Mouse (Mus musculus) erythroblast, embryonic 14.5 days (primary cell): ENCODE measurements at regions not wholly inside any gene's neighbourhood (a gene's known extent, or its start where the extent isn't known, plus 50 kb on each side); places are given as distances from the start of the nearest gene placed in this dataset.
"Not testable (repeated sequence)": the region's sequence is repeated elsewhere in the genome, so short reads cannot be mapped to it uniquely, and the experiment has no call there.

ENCODE experiments used
- H3K27me3 ChIP-seq: 2 replicates; pipeline ENCODE4 v1.6.1; 2012; ENCODE audit warnings: inconsistent platforms; ENCODE audit not compliant: control insufficient read depth
- H3K36me3 ChIP-seq: 2 replicates; pipeline ENCODE4 v1.6.1; 2012; ENCODE audit warnings: mild to moderate bottlenecking, inconsistent platforms; ENCODE audit not compliant: control insufficient read depth
- H3K4me1 ChIP-seq: 2 replicates; pipeline ENCODE4 v1.6.1; 2012; ENCODE audit warnings: inconsistent platforms; ENCODE audit not compliant: control insufficient read depth
- H3K4me3 ChIP-seq: replicated peaks from 2 replicates; pipeline ENCODE3; 2012; ENCODE audit warnings: moderate library complexity, mild to moderate bottlenecking, inconsistent platforms
- H3K9me3 ChIP-seq: 2 replicates; pipeline ENCODE4 v1.6.1; 2012; ENCODE audit warnings: low read length, inconsistent platforms, mixed read lengths; ENCODE audit not compliant: control insufficient read depth
- GATA1 ChIP-seq: IDR thresholded peaks from 2 replicates; pipeline ENCODE4 v1.6.1; 2012; ENCODE audit warnings: low read length, inconsistent platforms, mixed read lengths
- TAL1 ChIP-seq: IDR thresholded peaks from 3 replicates; pipeline ENCODE4 v1.6.1; 2012; ENCODE audit warnings: low read length, inconsistent platforms, mixed read lengths

DNA sequence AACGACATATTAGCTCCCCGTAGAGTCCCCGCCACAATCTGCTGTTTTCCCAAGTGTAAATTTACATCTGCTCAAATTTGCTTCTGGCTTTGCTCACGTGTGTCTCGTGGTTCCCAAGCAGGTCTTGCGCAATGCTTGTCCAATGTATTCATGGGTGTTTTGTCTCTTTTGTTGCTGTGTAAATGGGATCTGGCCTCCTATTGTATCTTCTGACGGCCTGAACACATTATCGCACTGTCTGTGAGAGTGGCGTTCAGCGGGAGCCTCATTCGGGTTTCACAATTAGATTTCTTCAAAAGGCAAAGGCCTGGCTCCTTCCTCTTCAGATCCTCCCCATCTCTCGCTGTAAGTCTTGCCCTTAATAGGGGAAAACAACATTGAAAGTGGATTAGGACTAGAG lies 274.5 kb downstream of the Fam19a5 start:
- no peaks in the 10 kb centered on the region for H3K27me3 ChIP-seq

DNA sequence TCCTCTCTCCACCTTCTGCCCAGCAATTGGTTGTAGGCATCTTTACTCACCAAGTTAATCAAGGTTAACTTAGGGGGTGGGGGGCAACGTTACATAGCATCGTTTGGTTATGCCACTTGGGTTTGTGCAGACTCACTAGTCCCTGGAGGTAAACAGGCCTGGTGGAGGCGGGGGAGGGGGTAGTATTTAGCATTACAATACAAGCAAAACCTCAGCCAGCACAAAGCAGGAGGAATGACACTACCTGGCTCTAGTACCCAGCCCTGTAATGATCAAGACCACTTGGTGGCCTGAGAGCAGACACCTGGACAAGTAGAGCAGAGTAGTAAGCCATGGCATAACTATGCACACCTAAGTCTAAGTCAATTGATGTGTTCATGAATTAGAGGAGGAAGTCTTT lies 298.0 kb downstream of the Fam19a5 start:
- Histone ChIP-seq H3K36me3 (no peaks in the 10 kb centered on the region), H3K4me1 (no peaks in the 10 kb centered on the region), H3K9me3 (peaks cover 29% of the 10 kb centered on the region), H3K27me3 (no peaks in the 10 kb centered on the region), H3K4me3 (no peak overlapping the region)
- no peak for TF ChIP-seq TAL1
- TF ChIP-seq GATA1: no peak

More for the DNA sequence above, 274.5 kb downstream of the Fam19a5 start:
- H3K36me3 ChIP-seq: no peaks in the 10 kb centered on the region
- H3K4me3 ChIP-seq: no peak overlapping the region
- no peak for TF ChIP-seq GATA1
- TF ChIP-seq TAL1: no peak
- peaks cover 27% of the 10 kb centered on the region for H3K9me3 ChIP-seq
- H3K4me1 ChIP-seq: no peaks in the 10 kb centered on the region

DNA sequence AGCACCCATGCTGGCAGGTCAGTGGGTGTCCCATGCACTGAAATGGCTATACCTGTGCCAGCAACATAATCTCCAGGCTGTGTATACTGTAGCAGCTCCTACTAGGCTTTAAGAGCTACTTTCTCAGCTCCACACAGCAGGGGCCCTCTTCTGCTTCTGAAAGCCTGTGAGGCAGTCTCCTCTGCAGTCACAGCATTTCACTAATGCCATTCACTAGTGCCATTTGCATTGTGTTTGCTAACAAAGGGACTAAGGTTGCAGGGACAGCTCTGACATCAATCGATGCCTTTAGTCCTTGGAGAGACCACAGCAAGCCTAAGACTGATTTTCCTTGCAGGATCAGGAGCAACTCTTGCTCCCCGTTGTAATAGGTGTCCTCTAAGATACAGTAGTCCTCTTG lies 315.0 kb downstream of the Fam19a5 start:
- Histone ChIP-seq H3K27me3 (no peaks in the 10 kb centered on the region; the same call in 1 of the 2 replicates), H3K9me3 (peaks cover 56% of the 10 kb centered on the region)

DNA sequence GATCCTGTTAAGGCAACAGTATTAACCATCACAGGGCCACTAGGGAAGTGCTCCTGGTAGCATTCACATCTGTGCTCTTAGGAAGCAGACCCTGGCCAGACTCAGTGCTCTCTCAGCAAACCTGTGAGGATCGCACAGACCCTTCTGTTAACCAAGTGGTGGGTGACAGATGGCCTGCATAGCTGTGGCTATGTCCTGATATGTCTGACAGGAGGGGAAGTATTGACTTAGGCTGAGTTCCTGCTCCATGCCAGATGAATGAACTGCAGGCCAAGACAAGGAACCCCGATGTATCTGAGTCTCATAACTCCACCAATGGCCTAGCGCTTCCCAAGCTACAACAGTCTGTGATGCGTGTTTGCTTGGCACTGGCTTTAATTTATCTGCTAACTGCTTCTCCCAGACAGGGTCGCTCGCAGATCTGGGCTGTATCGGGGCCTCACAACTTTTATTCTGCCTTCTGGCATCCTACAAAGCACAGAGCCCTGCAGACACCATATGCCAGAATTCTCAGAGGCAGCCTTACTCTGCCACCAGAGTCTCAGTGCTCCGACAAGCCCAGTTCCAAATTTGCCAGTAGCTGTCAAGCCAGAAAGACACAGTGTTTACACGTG lies 332.3 kb downstream of the Fam19a5 start:
- no peak overlapping the region for H3K4me3 ChIP-seq
- TF ChIP-seq TAL1 (no peak), GATA1 (no peak)
- H3K36me3 ChIP-seq: no peaks in the 10 kb centered on the region
- H3K4me1 ChIP-seq: no peaks in the 10 kb centered on the region
- peaks cover 45% of the 10 kb centered on the region for H3K9me3 ChIP-seq
- H3K27me3 ChIP-seq: no peaks in the 10 kb centered on the region

More for the DNA sequence above, 315.0 kb downstream of the Fam19a5 start:
- no peaks in the 10 kb centered on the region for H3K4me1 ChIP-seq
- no peaks in the 10 kb centered on the region for H3K36me3 ChIP-seq
- H3K4me3 ChIP-seq: no peak overlapping the region
- TF ChIP-seq GATA1 (no peak), TAL1 (no peak)

DNA sequence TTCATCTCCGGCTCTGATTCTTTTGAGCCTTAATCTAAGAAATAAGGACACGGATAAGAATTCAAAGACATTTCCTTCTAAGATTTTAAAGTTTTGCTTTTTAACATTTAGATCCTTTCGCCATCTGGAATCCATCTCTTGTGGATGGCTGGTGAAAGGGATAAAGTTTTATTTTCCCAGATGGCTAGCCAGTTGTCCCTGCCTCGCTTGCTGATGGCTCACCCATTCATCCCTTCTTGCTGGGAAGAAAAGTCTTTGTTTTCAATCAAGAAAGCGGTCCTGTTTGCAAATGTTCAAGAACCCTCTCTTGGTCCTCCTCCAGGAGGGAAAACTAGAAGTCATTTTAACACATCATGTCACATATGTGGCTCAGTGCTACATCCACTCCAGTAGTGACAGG lies 346.8 kb downstream of the Fam19a5 start:
- H3K36me3 ChIP-seq: no peaks in the 10 kb centered on the region
- TF ChIP-seq TAL1 (no peak), GATA1 (no peak)
- H3K4me3 ChIP-seq: no peak overlapping the region
- H3K9me3 ChIP-seq: peaks cover 62% of the 10 kb centered on the region
- no peaks in the 10 kb centered on the region for H3K4me1 ChIP-seq
- H3K27me3 ChIP-seq: no peaks in the 10 kb centered on the region

DNA sequence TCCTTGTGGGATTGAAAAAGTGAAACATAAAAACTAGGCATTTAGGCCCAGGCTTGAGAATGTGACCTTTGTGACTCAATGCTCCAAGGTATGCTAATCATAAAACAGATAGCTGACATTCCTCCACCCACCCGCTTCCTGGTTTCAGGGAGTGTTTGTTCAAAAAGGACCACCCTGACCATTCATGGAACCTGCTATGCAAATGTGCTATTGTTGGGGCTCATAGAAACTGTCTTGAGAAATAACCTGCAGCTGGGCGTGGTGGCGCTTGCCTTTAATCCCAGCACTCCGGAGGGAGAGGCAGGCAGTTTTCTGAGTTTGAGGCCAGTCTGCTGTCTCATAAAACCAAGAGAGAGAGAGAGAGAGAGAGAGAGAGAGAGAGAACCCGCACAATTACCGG lies 350.8 kb downstream of the Fam19a5 start:
- H3K9me3 ChIP-seq: peaks cover 72% of the 10 kb centered on the region
- not testable (repeated sequence) for H3K4me1 ChIP-seq, H3K4me3 ChIP-seq, H3K27me3 ChIP-seq, H3K36me3 ChIP-seq

DNA sequence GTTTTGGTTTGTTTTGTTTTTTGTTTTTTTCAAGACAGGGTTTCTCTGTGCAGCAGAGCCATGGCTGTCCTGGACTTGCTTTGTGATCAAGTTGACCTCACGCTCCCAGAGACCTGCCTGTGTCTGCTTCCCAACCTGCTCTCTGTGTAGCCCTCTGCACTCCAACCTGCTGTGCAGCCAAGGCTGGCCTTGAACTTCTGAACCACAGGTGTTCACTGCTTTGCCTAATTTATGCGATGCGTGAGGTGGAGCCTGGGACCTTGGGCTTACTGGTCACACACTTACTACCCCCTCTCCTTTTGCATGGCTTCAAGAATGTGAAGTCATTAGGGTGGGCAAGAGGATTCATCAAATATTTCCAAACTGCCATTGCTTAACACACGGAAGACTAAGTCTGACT lies 354.6 kb downstream of the Fam19a5 start:
- TF ChIP-seq TAL1 (no peak), GATA1 (no peak)

DNA sequence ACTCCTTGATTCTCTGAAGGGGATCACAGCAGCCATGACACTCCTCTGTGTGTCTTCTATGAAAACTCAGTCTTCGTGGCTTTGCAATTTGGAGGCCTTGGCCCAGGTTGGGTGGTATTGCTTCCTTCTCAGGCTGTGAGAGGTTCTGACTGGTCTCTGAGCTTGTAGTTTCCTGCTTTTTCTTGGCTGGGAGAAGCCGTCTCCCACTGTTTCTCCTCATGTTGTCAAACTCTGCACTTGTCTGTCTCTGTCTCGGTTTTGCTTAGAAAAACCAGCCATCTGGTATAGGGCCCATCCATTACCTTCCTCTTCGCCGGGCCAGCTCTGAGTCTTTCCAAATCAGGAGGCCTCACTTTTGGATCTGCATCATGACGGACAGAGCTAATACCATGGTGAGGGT lies 360.3 kb downstream of the Fam19a5 start:
- Histone ChIP-seq H3K9me3 (peaks cover 71% of the 10 kb centered on the region), H3K4me3 (no peak overlapping the region)

More for the DNA sequence above, 354.6 kb downstream of the Fam19a5 start:
- no peaks in the 10 kb centered on the region for H3K27me3 ChIP-seq
- no peak overlapping the region for H3K4me3 ChIP-seq
- H3K9me3 ChIP-seq: peaks cover 87% of the 10 kb centered on the region
- H3K36me3 ChIP-seq: no peaks in the 10 kb centered on the region
- no peaks in the 10 kb centered on the region for H3K4me1 ChIP-seq

DNA sequence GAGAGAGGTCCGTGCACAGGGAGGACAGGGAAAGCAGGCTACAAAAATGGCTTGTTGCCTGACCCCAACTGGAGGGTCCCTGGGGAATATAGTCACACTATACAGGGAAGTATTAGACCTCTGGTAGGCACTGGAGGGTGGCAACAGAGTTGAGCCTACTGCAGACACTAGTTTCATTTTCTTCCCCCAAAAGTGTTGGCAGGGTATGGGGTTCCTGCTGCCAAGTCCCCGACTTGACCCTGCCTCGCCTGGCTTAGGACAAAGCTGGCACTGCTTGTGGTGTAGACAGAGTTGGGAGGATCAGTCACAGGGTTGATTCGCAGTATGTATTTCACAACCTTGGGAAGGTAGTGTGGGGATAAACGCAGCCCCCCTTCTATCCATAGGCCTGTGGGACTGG lies 362.2 kb downstream of the Fam19a5 start:
- H3K36me3 ChIP-seq: no peaks in the 10 kb centered on the region
- H3K27me3 ChIP-seq: no peaks in the 10 kb centered on the region
- no peak for TF ChIP-seq TAL1
- no peak for TF ChIP-seq GATA1
- H3K4me3 ChIP-seq: no peak overlapping the region
- peaks cover 64% of the 10 kb centered on the region for H3K9me3 ChIP-seq
- H3K4me1 ChIP-seq: no peaks in the 10 kb centered on the region

More for the DNA sequence above, 360.3 kb downstream of the Fam19a5 start:
- Histone ChIP-seq H3K27me3 (no peaks in the 10 kb centered on the region), H3K36me3 (no peaks in the 10 kb centered on the region), H3K4me1 (no peaks in the 10 kb centered on the region)
- TF ChIP-seq TAL1 (no peak), GATA1 (no peak)

DNA sequence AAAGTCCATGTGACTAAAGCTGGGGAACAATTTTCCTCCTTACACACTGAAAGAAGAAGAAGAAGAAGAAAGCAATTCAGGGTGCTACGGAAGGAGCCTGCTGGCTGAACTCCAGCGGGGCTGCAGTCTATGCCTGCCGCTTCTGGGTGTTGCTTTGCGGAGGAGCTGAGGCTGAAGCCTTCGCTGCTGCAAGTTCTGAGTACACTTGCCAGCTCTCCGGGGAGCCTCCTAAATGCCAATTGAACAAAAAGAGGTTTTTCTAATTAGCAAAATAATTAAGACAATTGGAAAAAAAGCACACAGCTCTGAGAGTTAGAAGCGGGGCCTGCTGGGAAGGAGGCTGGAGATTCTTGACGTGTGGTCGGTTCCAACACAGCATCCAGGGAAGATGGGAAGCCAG lies 378.0 kb downstream of the Fam19a5 start:
- no peak for TF ChIP-seq GATA1
- no peak for TF ChIP-seq TAL1
- Histone ChIP-seq H3K4me3 (no peak overlapping the region), H3K9me3 (peaks cover 35% of the 10 kb centered on the region)

More for the DNA sequence above, 378.0 kb downstream of the Fam19a5 start:
- no peaks in the 10 kb centered on the region for H3K36me3 ChIP-seq
- no peaks in the 10 kb centered on the region for H3K4me1 ChIP-seq
- H3K27me3 ChIP-seq: no peaks in the 10 kb centered on the region
